Mouse (Mus musculus) spleen, adult 2 months (tissue): Measurements from ENCODE around the gene Ctsl.

ENCODE experiments used
- CTCF ChIP-seq: fragments of 200-500 bp; IDR thresholded peaks from 2 replicates; pipeline ENCODE4 v1.5.1; 2011; ENCODE audit warnings: mild to moderate bottlenecking, inconsistent platforms; ENCODE audit not compliant: insufficient read depth, insufficient read length, insufficient replicate concordance; ENCODE audit errors: extremely low read depth
- POLR2A ChIP-seq: fragments of 200-500 bp; IDR thresholded peaks from 2 replicates; pipeline ENCODE4 v1.6.1; 2011; ENCODE audit warnings: low read depth, low read length, inconsistent platforms

DNA sequence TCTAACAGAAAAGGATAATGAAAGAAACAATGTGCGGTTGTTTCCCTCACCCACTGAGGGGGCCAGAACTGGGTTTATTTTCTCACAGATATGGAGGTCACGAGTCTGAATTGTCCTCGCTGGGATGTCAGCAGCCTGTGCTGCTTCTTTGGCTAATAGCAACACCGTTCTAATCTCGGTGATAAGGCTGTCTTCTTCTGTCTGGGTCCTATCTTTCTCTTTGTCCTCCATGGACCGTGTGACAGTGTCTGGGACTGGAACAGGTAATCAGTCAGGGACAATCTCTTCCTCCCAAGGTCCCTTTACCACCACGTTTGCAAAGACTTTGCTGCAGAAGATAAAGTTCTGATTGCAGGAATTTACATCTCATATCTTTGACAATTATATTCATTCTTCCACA, 4.5 kb upstream of the Ctsl start:
- TF ChIP-seq POLR2A (no peak), CTCF (no peak)
